Mouse (Mus musculus) liver, embryonic 11.5 days (tissue): Measurements from ENCODE around the gene Gad1. TPM values are rescaled to one million over a fixed set of nuclear protein-coding genes. Genes with fewer than 3 reads are reported as not detected.

Experiments used
- ATAC-seq: fragments of 200-750 bp; cut with Nextera tagmentation; replicated peaks from 2 replicates; pipeline ENCODE4 v1.8.0; 2017; ENCODE audit warnings: moderate number of reproducible peaks, mild to moderate bottlenecking, moderate TSS enrichment, moderate library complexity; ENCODE audit not compliant: low FRiP score
- DNase-seq: peaks from one replicate; pipeline ENCODE4 v3.0.0-alpha.2; 2017; ENCODE audit warnings: low spot score
- H3K27ac ChIP-seq: fragments of 300-500 bp; sonication (generic); 2 replicates; pipeline ENCODE4 v1.5.1; 2014; ENCODE audit warnings: mild to moderate bottlenecking, low read depth, low read length, control low read depth
- H3K27me3 ChIP-seq: fragments of 300-500 bp; sonication (generic); replicated peaks from 2 replicates; pipeline ENCODE4 v1.6.1; 2014; ENCODE audit warnings: low read length, mixed read lengths; ENCODE audit not compliant: control insufficient read depth, insufficient read depth
- H3K36me3 ChIP-seq: fragments of 300-500 bp; sonication (generic); 2 replicates; pipeline ENCODE4 v1.6.1; 2014; ENCODE audit warnings: mild to moderate bottlenecking, low read length, moderate library complexity, mixed read lengths; ENCODE audit not compliant: control insufficient read depth, insufficient read depth
- H3K4me1 ChIP-seq: fragments of 300-500 bp; sonication (generic); replicated peaks from 2 replicates; pipeline ENCODE4 v1.6.1; 2014; ENCODE audit warnings: low read length, mixed read lengths; ENCODE audit not compliant: control insufficient read depth, insufficient read depth
- H3K4me2 ChIP-seq: fragments of 300-500 bp; sonication (generic); 2 replicates; pipeline ENCODE4 v1.6.1; 2014; ENCODE audit warnings: mild to moderate bottlenecking, control low read depth, moderate library complexity
- H3K4me3 ChIP-seq: fragments of 300-500 bp; sonication (generic); 2 replicates; pipeline ENCODE4 v1.5.1; 2014; ENCODE audit warnings: low read depth, low read length, control low read depth
- H3K9ac ChIP-seq: fragments of 300-500 bp; sonication (generic); 2 replicates; pipeline ENCODE4 v1.6.1; 2014; ENCODE audit warnings: low read depth, low read length, control low read depth
- H3K9me3 ChIP-seq: fragments of 300-500 bp; sonication (generic); 2 replicates; pipeline ENCODE4 v1.6.1; 2016; ENCODE audit warnings: low read length, inconsistent platforms, mixed read lengths; ENCODE audit not compliant: control insufficient read depth
- WGBS: fragments of 180-500 bp; shearing (Covaris S2); extraction: QIAGEN DNeasy Blood & Tissue Kit; methylation state at CpG from one replicate; pipeline ENCODE4 v1.1.7; 2014; 5-methylcytosine and 5-hydroxymethylcytosine counted together
- polyA plus RNA-seq: library from polyadenylated mRNA; unstranded; fragments of >200 nt; fragmentation: Nextera tagmentation; extraction: Ambion mirVana; gene quantifications from 2 replicates; pipeline ENCODE4 v1.2.1, GENCODE M21; 2014

Gad1 gene
- polyA plus RNA-seq, 1 experiment from 2014 or later = 0.19 TPM

- no peak overlapping the region for H3K9ac ChIP-seq
- no peaks in the 10 kb centered on the region for H3K36me3 ChIP-seq
- ATAC-seq (no peak), DNase-seq (no peak)
- peaks cover 11% of the 10 kb centered on the region for H3K4me1 ChIP-seq
- H3K9me3 ChIP-seq = no peaks in the 10 kb centered on the region
- H3K4me3 ChIP-seq = peak overlapping the region; percentile 22; the same call in 1 of the 2 replicates
- WGBS = 2% methylated on average over 12 of the region's 12 CpGs
- no peak overlapping the region for H3K27ac ChIP-seq
- H3K4me2 ChIP-seq = peak overlapping the region; percentile 57
- H3K27me3 ChIP-seq = peaks cover 91% of the 10 kb centered on the region
Measured at GRCm38 (mm10) chr2:70567682-70568077, 14.8 kb downstream of the Gad1 start.

- ATAC-seq = no peak
- H3K4me1 ChIP-seq = peaks cover 11% of the 10 kb centered on the region
- H3K36me3 ChIP-seq = no peaks in the 10 kb centered on the region
- H3K27ac ChIP-seq = no peak overlapping the region
- H3K27me3 ChIP-seq = peaks cover 84% of the 10 kb centered on the region
- DNase-seq = peak; percentile 51
- H3K9me3 ChIP-seq = no peaks in the 10 kb centered on the region
- peak overlapping the region; percentile 57 for H3K4me2 ChIP-seq
- WGBS = 2% methylated on average over 34 of the region's 34 CpGs
- H3K4me3 ChIP-seq = peak overlapping the region; percentile 22
- no peak overlapping the region for H3K9ac ChIP-seq
Measured at GRCm38 (mm10) chr2:70568198-70568941, 15.5 kb downstream of the Gad1 start.

- Histone ChIP-seq H3K36me3 (no peaks in the 10 kb centered on the region), H3K9ac (no peak overlapping the region), H3K4me3 (no peak overlapping the region), H3K4me1 (peaks cover 6% of the 10 kb centered on the region; the same call in 1 of the 2 replicates), H3K9me3 (no peaks in the 10 kb centered on the region), H3K4me2 (no peak overlapping the region), H3K27me3 (peaks cover 54% of the 10 kb centered on the region), H3K27ac (no peak overlapping the region)
- 59% methylated on average over 4 of the region's 4 CpGs for WGBS
- DNase-seq (no peak), ATAC-seq (no peak)
Measured at GRCm38 (mm10) chr2:70571698-70572097, 18.8 kb downstream of the Gad1 start.

- WGBS = 49% methylated on average over 9 of the region's 9 CpGs
- H3K36me3 ChIP-seq = no peaks in the 10 kb centered on the region
- H3K4me1 ChIP-seq = peaks cover 3% of the 10 kb centered on the region; the same call in 1 of the 2 replicates
- DNase-seq (no peak), ATAC-seq (no peak)
- H3K4me2 ChIP-seq = no peak overlapping the region
- H3K27ac ChIP-seq = no peak overlapping the region
- H3K9ac ChIP-seq = no peak overlapping the region
- peaks cover 48% of the 10 kb centered on the region for H3K27me3 ChIP-seq
- no peak overlapping the region for H3K4me3 ChIP-seq
- no peaks in the 10 kb centered on the region for H3K9me3 ChIP-seq
Measured at GRCm38 (mm10) chr2:70572251-70572650, 19.4 kb downstream of the Gad1 start.

GRCm38 (mm10) chr2:70573544-70574210 lies 20.8 kb downstream of the Gad1 start:
- Histone ChIP-seq H3K4me3 (no peak overlapping the region), H3K4me2 (no peak overlapping the region), H3K9me3 (no peaks in the 10 kb centered on the region), H3K9ac (no peak overlapping the region), H3K36me3 (no peaks in the 10 kb centered on the region), H3K4me1 (no peaks in the 10 kb centered on the region), H3K27me3 (peaks cover 34% of the 10 kb centered on the region), H3K27ac (no peak overlapping the region)
- WGBS = 70% methylated on average over 8 of the region's 8 CpGs
- DNase-seq = no peak
- no peak for ATAC-seq

- no peaks in the 10 kb centered on the region for H3K9me3 ChIP-seq
- H3K27ac ChIP-seq = no peak overlapping the region
- no peak for ATAC-seq
- H3K4me3 ChIP-seq = no peak overlapping the region
- H3K36me3 ChIP-seq = no peaks in the 10 kb centered on the region
- H3K4me1 ChIP-seq = no peaks in the 10 kb centered on the region
- no peak overlapping the region for H3K4me2 ChIP-seq
- H3K27me3 ChIP-seq = no peaks in the 10 kb centered on the region
- no peak for DNase-seq
- 79% methylated on average over 6 of the region's 6 CpGs for WGBS
- no peak overlapping the region for H3K9ac ChIP-seq
Measured at GRCm38 (mm10) chr2:70588200-70588599, 35.3 kb downstream of the Gad1 start.

GRCm38 (mm10) chr2:70592432-70592831 lies 39.6 kb downstream of the Gad1 start:
- DNase-seq (no peak), ATAC-seq (no peak)
- no peaks in the 10 kb centered on the region for H3K4me1 ChIP-seq
- no peaks in the 10 kb centered on the region for H3K9me3 ChIP-seq
- no peak overlapping the region for H3K4me2 ChIP-seq
- no peak overlapping the region for H3K27ac ChIP-seq
- 86% methylated on average over 6 of the region's 6 CpGs for WGBS
- no peaks in the 10 kb centered on the region for H3K36me3 ChIP-seq
- no peak overlapping the region for H3K4me3 ChIP-seq
- H3K9ac ChIP-seq = no peak overlapping the region
- no peaks in the 10 kb centered on the region for H3K27me3 ChIP-seq

- Histone ChIP-seq H3K4me2 (no peak overlapping the region), H3K27ac (no peak overlapping the region), H3K4me3 (no peak overlapping the region), H3K4me1 (no peaks in the 10 kb centered on the region), H3K27me3 (no peaks in the 10 kb centered on the region), H3K36me3 (no peaks in the 10 kb centered on the region), H3K9ac (no peak overlapping the region), H3K9me3 (no peaks in the 10 kb centered on the region)
- 82% methylated on average over 5 of the region's 5 CpGs for WGBS
- no peak for DNase-seq
- no peak for ATAC-seq
Measured at GRCm38 (mm10) chr2:70593670-70594069, 40.8 kb downstream of the Gad1 start.

- no peak for ATAC-seq
- no peaks in the 10 kb centered on the region for H3K27me3 ChIP-seq
- WGBS = 59% methylated on average over 2 of the region's 2 CpGs
Measured at GRCm38 (mm10) chr2:70595896-70596295, 43.0 kb downstream of the Gad1 start.

More at GRCm38 (mm10) chr2:70595896-70596295, 43.0 kb downstream of the Gad1 start:
- DNase-seq = no peak
- Histone ChIP-seq H3K9me3 (no peaks in the 10 kb centered on the region), H3K36me3 (no peaks in the 10 kb centered on the region), H3K4me1 (no peaks in the 10 kb centered on the region), H3K4me3 (no peak overlapping the region), H3K9ac (no peak overlapping the region), H3K27ac (no peak overlapping the region), H3K4me2 (no peak overlapping the region)
